Mouse (Mus musculus): ENCODE data around the gene Cyp4x1.
"Not testable (repeated sequence)": the region's sequence is repeated elsewhere in the genome, so short reads cannot be mapped to it uniquely, and the experiment has no call there.

The Cyp4x1 gene

GRCm38 (mm10) chr4:115133621-115134295, at the start of gene Cyp4x1:
TSS of gene Cyp4x1 (minus strand) at chr4:115134281.
- peak; percentile 33 for DNase-seq (ENCODE audit: low spot score)

- DNase-seq (ENCODE audit: low spot score), result not testable (repeated sequence)
Measured at GRCm38 (mm10) chr4:115176201-115176600, 42.1 kb upstream of the Cyp4x1 start.

GRCm38 (mm10) chr4:115174694-115175353, 40.7 kb upstream of the Cyp4x1 start:
- no peak for DNase-seq (ENCODE audit: low spot score)

- DNase-seq (ENCODE audit: low spot score), result not testable (repeated sequence)
Measured at GRCm38 (mm10) chr4:115158963-115159362, 24.9 kb upstream of the Cyp4x1 start.

GRCm38 (mm10) chr4:115154723-115155122, 20.6 kb upstream of the Cyp4x1 start:
- no peak for DNase-seq (ENCODE audit: low spot score)

GRCm38 (mm10) chr4:115134296-115134630, 182 bp upstream of the Cyp4x1 start:
- no peak for DNase-seq (ENCODE audit: low spot score)

- DNase-seq (ENCODE audit: low spot score), result peak; percentile 2
Measured at GRCm38 (mm10) chr4:115133085-115133484, 996 bp downstream of the Cyp4x1 start.

- peak; percentile 32 for DNase-seq (ENCODE audit: low spot score)
Measured at GRCm38 (mm10) chr4:115124713-115125112, 9.4 kb downstream of the Cyp4x1 start.

- no peak for DNase-seq (ENCODE audit: low spot score)
Measured at GRCm38 (mm10) chr4:115123507-115123906, 10.6 kb downstream of the Cyp4x1 start.

- DNase-seq (ENCODE audit: low spot score), result no peak
Measured at GRCm38 (mm10) chr4:115121608-115122007, 12.5 kb downstream of the Cyp4x1 start.

GRCm38 (mm10) chr4:115121162-115121561, 12.9 kb downstream of the Cyp4x1 start:
- DNase-seq (ENCODE audit: low spot score), result no peak

- DNase-seq (ENCODE audit: low spot score), result no peak
Measured at GRCm38 (mm10) chr4:115119642-115120041, 14.4 kb downstream of the Cyp4x1 start.

GRCm38 (mm10) chr4:115113266-115113665, 20.8 kb downstream of the Cyp4x1 start:
- no peak for DNase-seq (ENCODE audit: low spot score)

- DNase-seq (ENCODE audit: low spot score), result no peak
Measured at GRCm38 (mm10) chr4:115111167-115111566, 22.9 kb downstream of the Cyp4x1 start.

GRCm38 (mm10) chr4:115103510-115103909, 30.6 kb downstream of the Cyp4x1 start:
- no peak for DNase-seq (ENCODE audit: low spot score)

- peak; percentile 87 for DNase-seq (ENCODE audit: low spot score)
Measured at GRCm38 (mm10) chr4:115101682-115102081, 32.4 kb downstream of the Cyp4x1 start.

- DNase-seq (ENCODE audit: low spot score), result peak; percentile 78
Measured at GRCm38 (mm10) chr4:115097146-115097496, 37.0 kb downstream of the Cyp4x1 start.

GRCm38 (mm10) chr4:115096435-115097145, 37.5 kb downstream of the Cyp4x1 start:
- DNase-seq (ENCODE audit: low spot score), result no peak

- peak; percentile 58 for DNase-seq (ENCODE audit: low spot score)
Measured at GRCm38 (mm10) chr4:115095671-115096434, 38.2 kb downstream of the Cyp4x1 start.

- DNase-seq (ENCODE audit: low spot score), result no peak
Measured at GRCm38 (mm10) chr4:115094056-115094455, 40.0 kb downstream of the Cyp4x1 start.

GRCm38 (mm10) chr4:115093331-115093864, 40.7 kb downstream of the Cyp4x1 start:
- no peak for DNase-seq (ENCODE audit: low spot score)

GRCm38 (mm10) chr4:115091806-115092205, 42.3 kb downstream of the Cyp4x1 start:
- DNase-seq (ENCODE audit: low spot score), result no peak
